Mouse (Mus musculus): ENCODE data around the gene Ttc28. TPM values are rescaled to one million over a fixed set of nuclear protein-coding genes. Genes with fewer than 3 reads are reported as not detected.

Gene Ttc28
- polyA plus RNA-seq, 1 experiment from 2014 or later, result 2.9 TPM

- Histone ChIP-seq H3K4me2 (replicated peaks; ENCODE audit: low read depth) (no peak overlapping the region), H3K4me3 (ENCODE audit: low read depth, low read length) (no peak overlapping the region), H3K9ac (ENCODE audit: low read depth, low read length) (no peak overlapping the region), H3K27me3 (replicated peaks; ENCODE audit: control insufficient read depth, insufficient read depth, low read length) (no peaks in the 10 kb centered on the region), H3K9me3 (ENCODE audit: control insufficient read depth) (no peaks in the 10 kb centered on the region), H3K27ac (ENCODE audit: low read depth, low read length) (no peak overlapping the region), H3K36me3 (ENCODE audit: control insufficient read depth, insufficient read depth) (no peaks in the 10 kb centered on the region), H3K4me1 (replicated peaks; ENCODE audit: control insufficient read depth, insufficient read depth, low read length) (0 out of 2 replicates have a peak, but pooled peaks cover 2% of the 10 kb centered on the region)
- 72% methylated on average over 3 of the region's 3 CpGs for WGBS
- TF ChIP-seq CTCF (IDR thresholded peaks at IDR 0.05; ENCODE audit: low read depth), result peak; percentile 44
- no peak for ATAC-seq
Measured at GRCm38 (mm10) chr5:111063155-111063554, 183.6 kb downstream of the Ttc28 start.

GRCm38 (mm10) chr5:111063991-111064390 lies 184.4 kb downstream of the Ttc28 start:
- Histone ChIP-seq H3K4me2 (replicated peaks; ENCODE audit: low read depth) (no peak overlapping the region), H3K27me3 (replicated peaks; ENCODE audit: control insufficient read depth, insufficient read depth, low read length) (no peaks in the 10 kb centered on the region), H3K36me3 (ENCODE audit: control insufficient read depth, insufficient read depth) (no peaks in the 10 kb centered on the region), H3K9me3 (ENCODE audit: control insufficient read depth) (no peaks in the 10 kb centered on the region), H3K4me3 (ENCODE audit: low read depth, low read length) (no peak overlapping the region), H3K27ac (ENCODE audit: low read depth, low read length) (0 out of 2 replicates have a peak overlapping the region, but pooled peaks have one; percentile 21), H3K9ac (ENCODE audit: low read depth, low read length) (no peak overlapping the region), H3K4me1 (replicated peaks; ENCODE audit: control insufficient read depth, insufficient read depth, low read length) (0 out of 2 replicates have a peak, but pooled peaks cover 2% of the 10 kb centered on the region)
- WGBS, result 71% methylated on average over 3 of the region's 3 CpGs
- TF ChIP-seq CTCF (IDR thresholded peaks at IDR 0.05; ENCODE audit: low read depth), result no peak
- no peak for ATAC-seq

GRCm38 (mm10) chr5:111065770-111066169 lies 186.2 kb downstream of the Ttc28 start:
- no peak overlapping the region for H3K4me2 ChIP-seq (replicated peaks; ENCODE audit: low read depth)
- H3K4me3 ChIP-seq (ENCODE audit: low read depth, low read length), result no peak overlapping the region
- 61% methylated on average over 4 of the region's 4 CpGs for WGBS
- H3K27me3 ChIP-seq (replicated peaks; ENCODE audit: control insufficient read depth, insufficient read depth, low read length), result no peaks in the 10 kb centered on the region
- ATAC-seq, result peak; percentile 59; the same call in 1 of the 2 replicates
- H3K36me3 ChIP-seq (ENCODE audit: control insufficient read depth, insufficient read depth), result no peaks in the 10 kb centered on the region
- H3K9ac ChIP-seq (ENCODE audit: low read depth, low read length), result no peak overlapping the region
- no peak for TF ChIP-seq CTCF (IDR thresholded peaks at IDR 0.05; ENCODE audit: low read depth)
- no peaks in the 10 kb centered on the region for H3K9me3 ChIP-seq (ENCODE audit: control insufficient read depth)
- H3K27ac ChIP-seq (ENCODE audit: low read depth, low read length), result no peak overlapping the region
- H3K4me1 ChIP-seq (replicated peaks; ENCODE audit: control insufficient read depth, insufficient read depth, low read length), result 0 out of 2 replicates have a peak, but pooled peaks cover 2% of the 10 kb centered on the region

- Histone ChIP-seq H3K9me3 (ENCODE audit: control insufficient read depth) (no peaks in the 10 kb centered on the region), H3K9ac (ENCODE audit: low read depth, low read length) (no peak overlapping the region), H3K36me3 (ENCODE audit: control insufficient read depth, insufficient read depth) (no peaks in the 10 kb centered on the region), H3K4me3 (ENCODE audit: low read depth, low read length) (no peak overlapping the region), H3K4me2 (replicated peaks; ENCODE audit: low read depth) (no peak overlapping the region), H3K4me1 (replicated peaks; ENCODE audit: control insufficient read depth, insufficient read depth, low read length) (no peaks in the 10 kb centered on the region), H3K27me3 (replicated peaks; ENCODE audit: control insufficient read depth, insufficient read depth, low read length) (no peaks in the 10 kb centered on the region), H3K27ac (ENCODE audit: low read depth, low read length) (no peak overlapping the region)
- no peak for TF ChIP-seq CTCF (IDR thresholded peaks at IDR 0.05; ENCODE audit: low read depth)
- ATAC-seq, result no peak
- WGBS, result 78% methylated on average over 5 of the region's 5 CpGs
Measured at GRCm38 (mm10) chr5:111069503-111069902, 189.9 kb downstream of the Ttc28 start.

- Histone ChIP-seq H3K9ac (ENCODE audit: low read depth, low read length) (no peak overlapping the region), H3K4me3 (ENCODE audit: low read depth, low read length) (no peak overlapping the region), H3K9me3 (ENCODE audit: control insufficient read depth) (no peaks in the 10 kb centered on the region), H3K27me3 (replicated peaks; ENCODE audit: control insufficient read depth, insufficient read depth, low read length) (no peaks in the 10 kb centered on the region), H3K4me2 (replicated peaks; ENCODE audit: low read depth) (no peak overlapping the region), H3K36me3 (ENCODE audit: control insufficient read depth, insufficient read depth) (no peaks in the 10 kb centered on the region), H3K4me1 (replicated peaks; ENCODE audit: control insufficient read depth, insufficient read depth, low read length) (no peaks in the 10 kb centered on the region), H3K27ac (ENCODE audit: low read depth, low read length) (no peak overlapping the region)
- no peak for ATAC-seq
- WGBS, result 87% methylated on average over 5 of the region's 5 CpGs
- no peak for TF ChIP-seq CTCF (IDR thresholded peaks at IDR 0.05; ENCODE audit: low read depth)
Measured at GRCm38 (mm10) chr5:111069931-111070330, 190.3 kb downstream of the Ttc28 start.

GRCm38 (mm10) chr5:111070361-111070760 lies 190.8 kb downstream of the Ttc28 start:
- no peak for TF ChIP-seq CTCF (IDR thresholded peaks at IDR 0.05; ENCODE audit: low read depth)
- WGBS, result 68% methylated on average over 6 of the region's 6 CpGs
- Histone ChIP-seq H3K4me1 (replicated peaks; ENCODE audit: control insufficient read depth, insufficient read depth, low read length) (no peaks in the 10 kb centered on the region), H3K9me3 (ENCODE audit: control insufficient read depth) (no peaks in the 10 kb centered on the region), H3K27me3 (replicated peaks; ENCODE audit: control insufficient read depth, insufficient read depth, low read length) (no peaks in the 10 kb centered on the region), H3K27ac (ENCODE audit: low read depth, low read length) (no peak overlapping the region), H3K4me2 (replicated peaks; ENCODE audit: low read depth) (no peak overlapping the region), H3K36me3 (ENCODE audit: control insufficient read depth, insufficient read depth) (no peaks in the 10 kb centered on the region), H3K4me3 (ENCODE audit: low read depth, low read length) (no peak overlapping the region), H3K9ac (ENCODE audit: low read depth, low read length) (no peak overlapping the region)
- no peak for ATAC-seq

- Histone ChIP-seq H3K4me3 (ENCODE audit: low read depth, low read length) (no peak overlapping the region), H3K4me1 (replicated peaks; ENCODE audit: control insufficient read depth, insufficient read depth, low read length) (no peaks in the 10 kb centered on the region), H3K4me2 (replicated peaks; ENCODE audit: low read depth) (no peak overlapping the region), H3K9me3 (ENCODE audit: control insufficient read depth) (no peaks in the 10 kb centered on the region), H3K36me3 (ENCODE audit: control insufficient read depth, insufficient read depth) (no peaks in the 10 kb centered on the region), H3K9ac (ENCODE audit: low read depth, low read length) (no peak overlapping the region), H3K27me3 (replicated peaks; ENCODE audit: control insufficient read depth, insufficient read depth, low read length) (no peaks in the 10 kb centered on the region), H3K27ac (ENCODE audit: low read depth, low read length) (no peak overlapping the region)
- 72% methylated on average over 6 of the region's 6 CpGs for WGBS
- ATAC-seq, result no peak
- no peak for TF ChIP-seq CTCF (IDR thresholded peaks at IDR 0.05; ENCODE audit: low read depth)
Measured at GRCm38 (mm10) chr5:111073316-111073736, 193.7 kb downstream of the Ttc28 start.

Data from intestine, postnatal 0 days (tissue).